Mouse (Mus musculus): ENCODE data around the gene Iapp. TPM values are rescaled to one million over a fixed set of nuclear protein-coding genes. Genes with fewer than 3 reads are reported as not detected.
"Not testable (repeated sequence)": the region's sequence is repeated elsewhere in the genome, so short reads cannot be mapped to it uniquely, and the experiment has no call there.

The Iapp gene
- polyA plus RNA-seq, 1 experiment from 2014 or later = not detected

DNA sequence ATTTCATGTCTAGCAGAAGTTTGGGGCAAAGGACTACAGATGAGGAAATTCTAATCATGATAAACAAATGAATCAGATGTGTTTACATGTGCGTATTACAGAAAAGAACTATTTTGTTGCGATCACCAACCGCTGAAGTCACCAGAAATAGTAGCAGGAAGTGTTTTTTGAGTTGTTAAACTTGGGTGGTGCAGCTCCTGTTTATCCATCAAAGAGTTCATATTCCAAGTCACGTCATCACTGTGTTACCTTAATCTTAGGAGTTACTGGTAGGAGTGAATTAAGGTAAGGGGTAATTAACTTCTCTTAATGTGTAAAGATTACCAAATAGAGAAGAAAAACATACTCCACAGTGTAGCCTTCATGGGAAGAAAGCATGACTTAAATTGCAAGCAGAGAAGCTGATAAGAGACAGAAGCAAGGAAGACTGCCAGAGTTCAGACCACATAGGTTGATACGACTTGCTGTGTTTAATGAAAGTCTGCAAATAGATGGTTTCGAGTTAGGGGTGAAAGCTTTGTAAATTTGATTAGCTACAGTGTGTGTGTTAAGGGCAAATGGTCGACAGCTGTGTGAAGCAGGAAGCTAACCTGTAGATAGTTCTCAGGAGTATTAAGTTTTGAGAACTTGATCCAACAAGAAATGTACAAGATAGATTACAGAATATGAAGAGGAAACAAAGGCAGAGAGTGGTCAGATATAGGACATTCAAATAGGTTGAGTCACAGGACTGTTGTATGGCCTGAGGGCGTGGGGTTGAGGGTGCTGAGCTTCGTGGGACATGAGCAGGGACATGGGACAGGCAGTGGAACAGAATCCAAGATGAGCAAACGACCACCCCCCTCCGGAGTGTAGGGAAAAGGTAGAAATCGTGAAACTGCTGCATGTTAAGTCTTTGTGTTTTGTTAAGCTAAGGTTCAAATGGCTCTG lies 48.2 kb downstream of the Iapp start:
- Histone ChIP-seq H3K9me3 (ENCODE audit: control insufficient read depth, low read length) (no peaks in the 10 kb centered on the region), H3K27ac (replicated peaks in 1 of 2; ENCODE audit: control insufficient read depth in 1 of 2, insufficient read depth in 1 of 2, low read depth in 2 of 2, low read length in 2 of 2) (peak overlapping the region in 1 of 2 experiments; percentile 78; a peak in 1 of 4 replicates), H3K36me3 (ENCODE audit: control insufficient read depth, insufficient read depth, low read length) (peaks cover 34% of the 10 kb centered on the region), H3K4me3 (ENCODE audit: control insufficient read depth in 1 of 2, insufficient read depth in 1 of 2, low read depth in 1 of 2, low read length in 2 of 2) (peak overlapping the region; percentile 86 to 94; a peak in 3 of 4 replicates), H3K4me2 (ENCODE audit: low read length) (peak overlapping the region; percentile 70), H3K4me1 (ENCODE audit: control insufficient read depth in 2 of 2, insufficient read depth in 2 of 2, low read length in 2 of 2) (peaks cover 0 to 7% of the 10 kb centered on the region in 2 experiments; a peak in 2 of 4 replicates), H3K27me3 (ENCODE audit: control insufficient read depth, insufficient read depth, low read length) (no peaks in the 10 kb centered on the region), H3K9ac (ENCODE audit: low read length) (peak overlapping the region; percentile 78)
- no peak for ATAC-seq (ENCODE audit: insufficient number of reproducible peaks, insufficient read depth, low FRiP score, low read depth)
- WGBS = 47% methylated on average over 12 of the region's 12 CpGs

- H3K4me3 ChIP-seq (ENCODE audit: control insufficient read depth in 1 of 2, insufficient read depth in 1 of 2, low read depth in 1 of 2, low read length in 2 of 2) = no peak overlapping the region
- H3K27ac ChIP-seq (replicated peaks in 1 of 2; ENCODE audit: control insufficient read depth in 1 of 2, insufficient read depth in 1 of 2, low read depth in 2 of 2, low read length in 2 of 2) = no peak overlapping the region
- no peaks in the 10 kb centered on the region for H3K27me3 ChIP-seq (ENCODE audit: control insufficient read depth, insufficient read depth, low read length)
- H3K9me3 ChIP-seq (ENCODE audit: control insufficient read depth, low read length) = no peaks in the 10 kb centered on the region
- WGBS = 67% methylated on average over 11 of the region's 11 CpGs
- no peak for ATAC-seq (ENCODE audit: insufficient number of reproducible peaks, insufficient read depth, low FRiP score, low read depth)
- no peak overlapping the region for H3K4me2 ChIP-seq (ENCODE audit: low read length)
- H3K9ac ChIP-seq (ENCODE audit: low read length) = no peak overlapping the region
- H3K36me3 ChIP-seq (ENCODE audit: control insufficient read depth, insufficient read depth, low read length) = peaks cover 44% of the 10 kb centered on the region
- H3K4me1 ChIP-seq (ENCODE audit: control insufficient read depth in 2 of 2, insufficient read depth in 2 of 2, low read length in 2 of 2) = peaks cover 0 to 7% of the 10 kb centered on the region in 2 experiments; a peak in 2 of 4 replicates
Observed at GRCm38 (mm10) chr6:142347431-142348385, 49.5 kb downstream of the Iapp start.

DNA sequence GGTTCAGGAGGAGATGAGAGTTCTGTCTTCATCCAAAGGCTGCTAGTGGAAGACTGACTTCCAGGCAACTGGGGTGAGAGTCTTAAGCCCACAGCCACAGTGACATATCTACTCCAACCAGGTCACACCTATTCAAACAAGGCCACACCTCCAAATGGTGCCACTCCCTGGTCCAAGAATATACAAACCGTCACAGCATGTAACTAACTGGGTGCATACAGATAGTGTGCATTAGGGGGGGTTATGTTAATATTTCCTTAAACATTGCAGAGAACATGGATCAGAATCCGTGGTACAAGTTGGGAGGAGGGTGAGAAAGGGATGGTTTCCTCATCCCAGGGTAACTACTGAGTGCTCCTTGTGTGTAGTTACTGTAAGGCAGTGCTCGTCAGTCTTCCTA lies 53.9 kb downstream of the Iapp start:
- H3K4me3 ChIP-seq (ENCODE audit: control insufficient read depth in 1 of 2, insufficient read depth in 1 of 2, low read depth in 1 of 2, low read length in 2 of 2); H3K9me3 ChIP-seq (ENCODE audit: control insufficient read depth, low read length); H3K27me3 ChIP-seq (ENCODE audit: control insufficient read depth, insufficient read depth, low read length); ATAC-seq (ENCODE audit: insufficient number of reproducible peaks, insufficient read depth, low FRiP score, low read depth); H3K4me1 ChIP-seq (ENCODE audit: control insufficient read depth in 2 of 2, insufficient read depth in 2 of 2, low read length in 2 of 2); H3K4me2 ChIP-seq (ENCODE audit: low read length); H3K9ac ChIP-seq (ENCODE audit: low read length); H3K27ac ChIP-seq (replicated peaks in 1 of 2; ENCODE audit: control insufficient read depth in 1 of 2, insufficient read depth in 1 of 2, low read depth in 2 of 2, low read length in 2 of 2): not testable (repeated sequence)
- peaks cover 77% of the 10 kb centered on the region for H3K36me3 ChIP-seq (ENCODE audit: control insufficient read depth, insufficient read depth, low read length)
- 86% methylated on average over 3 of the region's 3 CpGs for WGBS

Other genes with a start within 250 kb of the Iapp start
- not detected in 2 replicates for gene Slco1a6, start 89.9 kb upstream of the Iapp start, polyA plus RNA-seq (2014; fragmentation: Nextera tagmentation; extraction: Ambion mirVana)
- not detected in 2 replicates for gene Slco1a5, start 24.6 kb downstream of the Iapp start, polyA plus RNA-seq (2014; fragmentation: Nextera tagmentation; extraction: Ambion mirVana)
- 14.3 TPM in 2 replicates for gene Pyroxd1, start 47.2 kb downstream of the Iapp start, polyA plus RNA-seq (2014; fragmentation: Nextera tagmentation; extraction: Ambion mirVana)
- gene Recql, start 88.7 kb downstream of the Iapp start, polyA plus RNA-seq (2014; fragmentation: Nextera tagmentation; extraction: Ambion mirVana) = 18.1 and 18.5 TPM in 2 replicates
- gene Golt1b, start 88.8 kb downstream of the Iapp start, polyA plus RNA-seq (2014; fragmentation: Nextera tagmentation; extraction: Ambion mirVana) = 71.4 and 73.1 TPM in 2 replicates
- gene Spx, start 115.0 kb downstream of the Iapp start, polyA plus RNA-seq (2014; fragmentation: Nextera tagmentation; extraction: Ambion mirVana) = 0.42 TPM in 1 of 2 replicates, not detected in the other
- gene Gys2, start 174.7 kb downstream of the Iapp start, polyA plus RNA-seq (2014; fragmentation: Nextera tagmentation; extraction: Ambion mirVana) = not detected in 2 replicates
- gene Ldhb, start 209.5 kb downstream of the Iapp start, polyA plus RNA-seq (2014; fragmentation: Nextera tagmentation; extraction: Ambion mirVana) = 1,520 and 1,540 TPM in 2 replicates